Mouse (Mus musculus): Measurements from ENCODE around the gene Clec4e. TPM values are rescaled to one million over a fixed set of nuclear protein-coding genes. Genes with fewer than 3 reads are reported as not detected.
"Not testable (repeated sequence)": the region's sequence is repeated elsewhere in the genome, so short reads cannot be mapped to it uniquely, and the experiment has no call there.

The Clec4e gene
- 180 and 189 TPM in 2 replicates for total RNA-seq (2017)

GRCm38 (mm10) chr6:123289753-123290152 is at the start of gene Clec4e:
Gene Clec4e (minus strand): TSS chr6:123289870.
- peak; percentile 98 for ATAC-seq (ENCODE audit: extremely low read depth, insufficient number of reproducible peaks, low FRiP score, poor library complexity, severe bottlenecking)

GRCm38 (mm10) chr6:123332503-123332902 is 42.8 kb upstream of the Clec4e start:
- ATAC-seq (ENCODE audit: extremely low read depth, insufficient number of reproducible peaks, low FRiP score, poor library complexity, severe bottlenecking) = no peak

GRCm38 (mm10) chr6:123308033-123308432 is 18.4 kb upstream of the Clec4e start, which contains the start of gene Vmn2r19:
Gene Vmn2r19 (plus strand): TSS chr6:123308333.
- no peak for ATAC-seq (ENCODE audit: extremely low read depth, insufficient number of reproducible peaks, low FRiP score, poor library complexity, severe bottlenecking)

- not testable (repeated sequence) for ATAC-seq (ENCODE audit: extremely low read depth, insufficient number of reproducible peaks, low FRiP score, poor library complexity, severe bottlenecking)
Observed at GRCm38 (mm10) chr6:123306315-123306714, 16.6 kb upstream of the Clec4e start.

- ATAC-seq (ENCODE audit: extremely low read depth, insufficient number of reproducible peaks, low FRiP score, poor library complexity, severe bottlenecking) = no peak
Observed at GRCm38 (mm10) chr6:123296687-123297086, 7.0 kb upstream of the Clec4e start.

- not testable (repeated sequence) for ATAC-seq (ENCODE audit: extremely low read depth, insufficient number of reproducible peaks, low FRiP score, poor library complexity, severe bottlenecking)
Observed at GRCm38 (mm10) chr6:123293509-123293908, 3.8 kb upstream of the Clec4e start.

- no peak for ATAC-seq (ENCODE audit: extremely low read depth, insufficient number of reproducible peaks, low FRiP score, poor library complexity, severe bottlenecking)
Observed at GRCm38 (mm10) chr6:123292751-123293400, 3.2 kb upstream of the Clec4e start.

GRCm38 (mm10) chr6:123288931-123289330 is 739 bp downstream of the Clec4e start:
- ATAC-seq (ENCODE audit: extremely low read depth, insufficient number of reproducible peaks, low FRiP score, poor library complexity, severe bottlenecking) = no peak

GRCm38 (mm10) chr6:123286311-123286710 is 3.4 kb downstream of the Clec4e start:
- no peak for ATAC-seq (ENCODE audit: extremely low read depth, insufficient number of reproducible peaks, low FRiP score, poor library complexity, severe bottlenecking)

- no peak for ATAC-seq (ENCODE audit: extremely low read depth, insufficient number of reproducible peaks, low FRiP score, poor library complexity, severe bottlenecking)
Observed at GRCm38 (mm10) chr6:123279443-123279842, 10.2 kb downstream of the Clec4e start.

- ATAC-seq (ENCODE audit: extremely low read depth, insufficient number of reproducible peaks, low FRiP score, poor library complexity, severe bottlenecking) = peak; percentile 34; the same call in 1 of the 2 replicates
Observed at GRCm38 (mm10) chr6:123266945-123267344, 22.7 kb downstream of the Clec4e start.

- ATAC-seq (ENCODE audit: extremely low read depth, insufficient number of reproducible peaks, low FRiP score, poor library complexity, severe bottlenecking) = peak; percentile 92
Observed at GRCm38 (mm10) chr6:123265809-123266208, 23.9 kb downstream of the Clec4e start.

GRCm38 (mm10) chr6:123264194-123264593 is 25.5 kb downstream of the Clec4e start:
- ATAC-seq (ENCODE audit: extremely low read depth, insufficient number of reproducible peaks, low FRiP score, poor library complexity, severe bottlenecking) = no peak

GRCm38 (mm10) chr6:123261555-123262161 is 28.0 kb downstream of the Clec4e start, which contains the start of gene Clec4d:
Gene Clec4d (plus strand): TSS chr6:123262111.
- peak; percentile 46 for ATAC-seq (ENCODE audit: extremely low read depth, insufficient number of reproducible peaks, low FRiP score, poor library complexity, severe bottlenecking)

- ATAC-seq (ENCODE audit: extremely low read depth, insufficient number of reproducible peaks, low FRiP score, poor library complexity, severe bottlenecking) = no peak
Observed at GRCm38 (mm10) chr6:123260868-123261267, 28.8 kb downstream of the Clec4e start.

- peak; percentile 73 for ATAC-seq (ENCODE audit: extremely low read depth, insufficient number of reproducible peaks, low FRiP score, poor library complexity, severe bottlenecking)
Observed at GRCm38 (mm10) chr6:123259889-123260603, 29.6 kb downstream of the Clec4e start.

GRCm38 (mm10) chr6:123258946-123259345 is 30.7 kb downstream of the Clec4e start:
- ATAC-seq (ENCODE audit: extremely low read depth, insufficient number of reproducible peaks, low FRiP score, poor library complexity, severe bottlenecking) = peak; percentile 34; the same call in 1 of the 2 replicates

GRCm38 (mm10) chr6:123252735-123253134 is 36.9 kb downstream of the Clec4e start:
- ATAC-seq (ENCODE audit: extremely low read depth, insufficient number of reproducible peaks, low FRiP score, poor library complexity, severe bottlenecking) = peak; percentile 98

- peak; percentile 69 for ATAC-seq (ENCODE audit: extremely low read depth, insufficient number of reproducible peaks, low FRiP score, poor library complexity, severe bottlenecking)
Observed at GRCm38 (mm10) chr6:123248862-123249261, 40.8 kb downstream of the Clec4e start.

GRCm38 (mm10) chr6:123244201-123244600 is 45.5 kb downstream of the Clec4e start:
- ATAC-seq (ENCODE audit: extremely low read depth, insufficient number of reproducible peaks, low FRiP score, poor library complexity, severe bottlenecking) = peak; percentile 19; the same call in 1 of the 2 replicates

Data from neutrophil, adult 5-6 weeks (primary cell).